Mouse (Mus musculus): ENCODE measurements around the gene Vmn1r228.

Vmn1r228 gene

DNA sequence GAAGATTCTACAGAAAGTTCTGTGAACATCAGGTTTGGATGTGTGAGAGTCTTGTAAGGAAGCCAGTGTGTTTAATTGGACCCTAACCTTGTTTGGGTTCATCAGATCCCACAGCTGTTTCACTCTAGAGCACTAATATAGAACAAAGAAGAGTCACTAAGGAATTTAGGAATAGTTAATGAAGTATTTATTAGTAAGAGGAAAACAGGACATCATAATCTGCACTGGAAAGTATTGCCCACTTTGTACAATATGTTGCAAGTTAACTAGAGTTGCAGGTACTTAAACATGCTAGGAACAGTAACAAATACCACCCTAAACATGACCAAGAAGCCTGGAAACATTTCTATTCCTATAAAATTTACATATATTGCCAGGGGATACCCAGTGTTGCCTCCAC is at the start of gene Vmn1r228:
Gene Vmn1r228, minus strand, starts transcription at position 101 of the 400 bp plus-strand sequence.
- no peak for DNase-seq

DNA sequence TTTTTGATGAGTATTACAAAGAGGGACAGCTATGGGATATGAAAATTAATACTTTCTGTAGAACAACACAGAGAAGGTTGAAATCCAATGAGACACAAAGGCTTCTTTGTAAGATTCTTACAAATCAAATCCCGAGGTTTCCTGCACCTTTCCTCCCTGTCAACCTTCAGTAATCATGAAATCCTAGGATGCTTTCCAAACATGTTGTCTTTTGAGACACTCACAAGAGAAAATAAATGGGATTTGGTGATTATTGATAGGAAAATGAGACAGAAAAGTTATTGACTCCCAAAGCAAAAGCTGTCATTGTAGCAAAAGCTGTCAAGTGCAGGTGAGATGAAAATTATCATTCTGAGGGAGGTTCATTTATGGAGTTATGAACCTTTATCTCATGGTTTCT is 25.3 kb upstream of the Vmn1r228 start, which contains the start of gene Vmn1r229:
Gene Vmn1r229, plus strand, starts transcription at position 301 of the 400 bp plus-strand sequence.
- DNase-seq = no peak

DNA sequence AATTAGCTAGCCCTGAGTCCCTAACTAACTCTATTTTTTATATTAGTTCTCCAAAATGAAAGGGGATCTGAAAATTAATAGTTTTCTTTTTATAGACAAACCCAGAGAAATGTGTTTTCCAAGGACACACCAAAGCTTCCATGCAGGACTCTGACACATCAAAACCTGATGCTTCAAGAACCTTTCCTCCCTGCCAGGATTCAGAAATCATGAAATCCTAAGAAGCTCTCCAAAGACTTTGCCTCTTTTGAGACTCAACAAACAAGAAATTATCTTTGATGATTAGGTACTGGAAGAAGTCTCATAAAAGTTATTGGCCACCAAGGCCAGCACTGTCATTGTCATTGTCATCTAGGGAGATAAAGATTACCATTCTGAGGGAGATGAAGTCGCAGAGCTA is 56.4 kb downstream of the Vmn1r228 start, which contains the start of gene Vmn1r227:
Gene Vmn1r227, plus strand, starts transcription at position 301 of the 400 bp plus-strand sequence.
- DNase-seq = no peak

All from kidney, postnatal 4 days (tissue).